Mouse (Mus musculus): Measurements from ENCODE around the gene Lrrc71.

- TF ChIP-seq CHD2 (IDR thresholded peaks at IDR 0.05; ENCODE audit: low read depth, low read length) = no peak
- no peak for TF ChIP-seq ZNF384 (IDR thresholded peaks at IDR 0.05; ENCODE audit: low read depth, low read length)
- no peak for TF ChIP-seq HCFC1 (IDR thresholded peaks at IDR 0.05; ENCODE audit: borderline replicate concordance, insufficient read depth, low read length)
- no peak for TF ChIP-seq MAFK (IDR thresholded peaks at IDR 0.05; ENCODE audit: insufficient read depth, low read depth, low read length)
- no peak for TF ChIP-seq ZC3H11A (IDR thresholded peaks at IDR 0.05; ENCODE audit: borderline replicate concordance, low read depth, low read length)
Observed at GRCm38 (mm10) chr3:87756488-87756887, 8.1 kb upstream of the Lrrc71 start.
